Mouse (Mus musculus): ENCODE data around the gene Olfr410. TPM values are rescaled to one million over a fixed set of nuclear protein-coding genes. Genes with fewer than 3 reads are reported as not detected.

Olfr410 gene
- polyA plus RNA-seq, 1 experiment from 2014 or later = not detected

DNA sequence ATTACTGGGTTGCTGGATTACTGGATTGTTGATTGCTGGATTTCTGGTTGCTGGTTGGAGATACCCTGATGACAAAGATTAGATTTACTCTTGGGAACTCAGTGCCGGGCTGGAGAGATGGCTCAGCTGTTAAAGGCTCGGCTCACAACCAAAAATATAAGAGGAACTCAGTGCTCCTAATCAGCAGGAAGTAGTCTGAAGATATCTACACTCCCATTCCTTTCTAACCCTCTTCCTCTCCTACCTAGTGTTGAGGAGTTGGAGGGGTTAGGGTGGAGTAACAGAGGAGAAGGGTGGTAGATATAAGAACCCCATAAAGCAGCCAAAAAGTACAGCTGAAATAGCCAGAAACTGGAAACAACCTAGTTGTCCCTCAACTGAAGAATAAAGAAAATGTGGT lies 11.8 kb downstream of the Olfr410 start:
- H3K4me3 ChIP-seq (ENCODE audit: low read depth, low read length) = no peak overlapping the region
- 91% methylated on average over 2 of the region's 2 CpGs for WGBS
- H3K4me1 ChIP-seq (ENCODE audit: control insufficient read depth, insufficient read depth, low read length) = no peaks in the 10 kb centered on the region
- H3K36me3 ChIP-seq (ENCODE audit: control insufficient read depth, insufficient read depth, low read length) = no peaks in the 10 kb centered on the region
- no peaks in the 10 kb centered on the region for H3K27me3 ChIP-seq (ENCODE audit: control insufficient read depth, insufficient read depth, low read length)
- no peak overlapping the region for H3K4me2 ChIP-seq (ENCODE audit: low read depth, low read length)
- H3K27ac ChIP-seq (ENCODE audit: low read depth, low read length) = no peak overlapping the region
- no peaks in the 10 kb centered on the region for H3K9me3 ChIP-seq (ENCODE audit: control insufficient read depth, low read length)
- H3K9ac ChIP-seq (replicated peaks; ENCODE audit: low read depth, low read length) = no peak overlapping the region
- no peak for ATAC-seq (ENCODE audit: low read depth)

DNA sequence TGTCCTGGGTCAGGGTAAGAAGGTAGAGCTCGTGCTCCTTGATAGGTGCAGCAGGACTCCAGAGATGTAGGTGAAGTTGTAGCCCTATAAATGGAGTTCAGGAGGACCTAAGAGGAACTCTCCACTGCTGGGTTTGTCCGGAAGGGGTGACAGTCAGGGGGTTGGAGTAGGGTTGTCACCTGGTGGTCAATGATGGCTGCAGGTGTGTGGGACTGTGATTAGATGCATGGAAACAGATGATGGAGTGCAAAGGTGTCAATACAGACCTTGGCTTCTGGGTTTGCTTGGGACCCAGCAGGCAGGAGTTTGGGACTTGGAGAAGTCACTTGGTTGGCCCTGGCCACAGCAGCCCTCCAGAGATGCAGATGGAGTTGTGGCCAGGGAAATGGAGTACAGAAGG lies 50.6 kb downstream of the Olfr410 start:
- no peaks in the 10 kb centered on the region for H3K4me1 ChIP-seq (ENCODE audit: control insufficient read depth, insufficient read depth, low read length)
- 78% methylated on average over 2 of the region's 2 CpGs for WGBS
- H3K9ac ChIP-seq (replicated peaks; ENCODE audit: low read depth, low read length) = no peak overlapping the region
- H3K36me3 ChIP-seq (ENCODE audit: control insufficient read depth, insufficient read depth, low read length) = no peaks in the 10 kb centered on the region
- no peaks in the 10 kb centered on the region; the same call in 1 of the 2 replicates for H3K9me3 ChIP-seq (ENCODE audit: control insufficient read depth, low read length)
- H3K27ac ChIP-seq (ENCODE audit: low read depth, low read length) = no peak overlapping the region
- H3K4me2 ChIP-seq (ENCODE audit: low read depth, low read length) = no peak overlapping the region
- no peaks in the 10 kb centered on the region for H3K27me3 ChIP-seq (ENCODE audit: control insufficient read depth, insufficient read depth, low read length)
- H3K4me3 ChIP-seq (ENCODE audit: low read depth, low read length) = no peak overlapping the region
- no peak for ATAC-seq (ENCODE audit: low read depth)

DNA sequence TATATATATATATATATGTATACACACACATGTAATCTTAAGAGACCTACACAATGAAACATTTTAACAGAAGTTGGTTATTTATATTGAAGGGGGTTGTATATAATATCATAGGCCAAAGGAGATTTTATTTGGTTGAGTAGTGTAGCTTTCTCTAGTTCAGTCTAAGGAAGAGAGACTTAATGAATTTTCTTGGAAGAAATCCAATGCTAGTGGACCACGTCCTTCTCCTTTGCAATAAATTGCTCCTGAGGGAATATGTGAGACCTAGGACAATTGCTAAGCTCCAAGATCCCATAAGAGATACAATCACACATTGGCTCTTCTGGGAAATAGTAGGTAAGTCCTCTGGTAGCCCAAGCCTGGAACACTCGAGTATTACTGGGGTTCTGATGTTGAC lies 54.4 kb downstream of the Olfr410 start, which contains the start of gene Olfr59:
Gene Olfr59 (plus strand): TSS at position 301 of the 400 bp plus-strand sequence.
- H3K27me3 ChIP-seq (ENCODE audit: control insufficient read depth, insufficient read depth, low read length) = no peaks in the 10 kb centered on the region
- 50% methylated on average over 2 of the region's 2 CpGs for WGBS
- no peak for ATAC-seq (ENCODE audit: low read depth)

More for the DNA sequence above, 54.4 kb downstream of the Olfr410 start, which contains the start of gene Olfr59:
- Histone ChIP-seq H3K36me3 (ENCODE audit: control insufficient read depth, insufficient read depth, low read length) (no peaks in the 10 kb centered on the region), H3K9ac (replicated peaks; ENCODE audit: low read depth, low read length) (no peak within 1 kb of the TSS), H3K9me3 (ENCODE audit: control insufficient read depth, low read length) (no peaks in the 10 kb centered on the region; the same call in none of the 2 replicates), H3K4me3 (ENCODE audit: low read depth, low read length) (no peak within 1 kb of the TSS), H3K27ac (ENCODE audit: low read depth, low read length) (no peak within 1 kb of the TSS), H3K4me2 (ENCODE audit: low read depth, low read length) (no peak within 1 kb of the TSS), H3K4me1 (ENCODE audit: control insufficient read depth, insufficient read depth, low read length) (no peaks in the 10 kb centered on the region)

Other genes starting within 250 kb of the Olfr410 start
- not detected in 2 replicates for gene Olfr401, start 224.3 kb downstream of the Olfr410 start, polyA plus RNA-seq (2014; fragmentation: Nextera tagmentation; extraction: Ambion mirVana)
- not detected in 2 replicates for gene Olfr402, start 184.5 kb downstream of the Olfr410 start, polyA plus RNA-seq (2014; fragmentation: Nextera tagmentation; extraction: Ambion mirVana)
- gene Olfr403, start 151.8 kb downstream of the Olfr410 start, polyA plus RNA-seq (2014; fragmentation: Nextera tagmentation; extraction: Ambion mirVana) = not detected in 2 replicates
- not detected in 2 replicates for gene Olfr43, start 126.7 kb downstream of the Olfr410 start, polyA plus RNA-seq (2014; fragmentation: Nextera tagmentation; extraction: Ambion mirVana)
- not detected in 2 replicates for gene Olfr406, start 78.2 kb downstream of the Olfr410 start, polyA plus RNA-seq (2014; fragmentation: Nextera tagmentation; extraction: Ambion mirVana)
- gene Olfr59, start 54.3 kb downstream of the Olfr410 start, polyA plus RNA-seq (2014; fragmentation: Nextera tagmentation; extraction: Ambion mirVana) = not detected in 2 replicates
- not detected in 2 replicates for gene Olfr411, start 14.6 kb upstream of the Olfr410 start, polyA plus RNA-seq (2014; fragmentation: Nextera tagmentation; extraction: Ambion mirVana)
- not detected in 2 replicates for gene Olfr412, start 24.0 kb upstream of the Olfr410 start, polyA plus RNA-seq (2014; fragmentation: Nextera tagmentation; extraction: Ambion mirVana)

Data from neural tube, embryonic 14.5 days (tissue).